Mouse (Mus musculus): ENCODE data around the gene Parvg.

GRCm38 (mm10) chr15:84392131-84392530 is 68.3 kb downstream of the Parvg start:
- TF ChIP-seq CTCF (IDR thresholded peaks at IDR 0.05; ENCODE audit: insufficient read depth, low read length) (no peak), POLR2A (IDR thresholded peaks at IDR 0.05; ENCODE audit: borderline replicate concordance, extremely low read depth, low read depth, low read length) (no peak)

All from lung, adult 2 months (tissue).